Mouse (Mus musculus): ENCODE results near the gene Gpr18. TPM values are rescaled to one million over a fixed set of nuclear protein-coding genes. Genes with fewer than 3 reads are reported as not detected.

Gpr18 gene
- polyA plus RNA-seq, 1 experiment from 2014 or later = not detected

DNA sequence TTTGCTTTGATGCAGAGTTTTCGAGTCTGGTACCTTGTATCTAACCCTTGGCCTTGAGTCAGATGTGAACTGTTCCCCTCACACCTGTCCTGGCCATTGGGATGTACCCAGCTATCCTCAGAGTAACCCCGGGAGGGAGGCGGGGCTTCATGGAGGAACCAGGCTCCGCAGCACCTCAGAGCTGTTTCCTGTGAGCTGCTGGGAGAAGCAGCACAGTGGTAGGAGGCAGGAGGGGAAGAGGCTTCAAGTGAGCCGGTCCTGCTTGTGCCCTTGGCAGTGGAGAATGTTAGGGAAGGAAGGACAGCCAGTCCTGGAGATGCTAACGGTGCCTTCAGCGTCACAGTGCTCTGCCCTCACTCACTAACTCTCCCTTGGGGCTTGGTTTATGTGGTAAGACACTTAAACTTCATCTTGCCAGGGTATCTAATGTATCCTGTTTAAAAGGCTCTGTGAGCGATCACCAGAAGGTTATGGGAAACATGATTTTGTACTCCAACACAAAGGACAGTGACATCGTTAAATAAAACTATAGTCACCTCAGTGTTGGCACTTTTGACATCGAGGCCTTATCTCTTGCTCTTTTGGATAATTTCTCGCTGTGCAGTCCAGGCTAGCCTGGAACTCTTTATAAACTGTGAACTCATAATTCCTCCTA is 22.1 kb upstream of the Gpr18 start:
- no peak overlapping the region for H3K9ac ChIP-seq (replicated peaks; ENCODE audit: low read length)
- H3K27me3 ChIP-seq (ENCODE audit: insufficient read depth, low read length) = no peaks in the 10 kb centered on the region
- H3K4me3 ChIP-seq (ENCODE audit: low read length) = no peak overlapping the region
- 0 out of 2 replicates have a peak overlapping the region, but pooled peaks have one; percentile 14 for H3K27ac ChIP-seq (ENCODE audit: low read length)
- no peak overlapping the region for H3K4me2 ChIP-seq (replicated peaks; ENCODE audit: low read depth, low read length)
- H3K9me3 ChIP-seq (ENCODE audit: low read length) = peaks cover 9% of the 10 kb centered on the region; the same call in 1 of the 2 replicates
- H3K4me1 ChIP-seq (ENCODE audit: insufficient read depth, low read length) = no peaks in the 10 kb centered on the region
- H3K36me3 ChIP-seq (ENCODE audit: insufficient read depth, low read length) = peaks cover 17% of the 10 kb centered on the region
- ATAC-seq (ENCODE audit: low FRiP score, low TSS enrichment) = peak; percentile 27; the same call in 1 of the 2 replicates
- WGBS = 80% methylated on average over 11 of the region's 11 CpGs

DNA sequence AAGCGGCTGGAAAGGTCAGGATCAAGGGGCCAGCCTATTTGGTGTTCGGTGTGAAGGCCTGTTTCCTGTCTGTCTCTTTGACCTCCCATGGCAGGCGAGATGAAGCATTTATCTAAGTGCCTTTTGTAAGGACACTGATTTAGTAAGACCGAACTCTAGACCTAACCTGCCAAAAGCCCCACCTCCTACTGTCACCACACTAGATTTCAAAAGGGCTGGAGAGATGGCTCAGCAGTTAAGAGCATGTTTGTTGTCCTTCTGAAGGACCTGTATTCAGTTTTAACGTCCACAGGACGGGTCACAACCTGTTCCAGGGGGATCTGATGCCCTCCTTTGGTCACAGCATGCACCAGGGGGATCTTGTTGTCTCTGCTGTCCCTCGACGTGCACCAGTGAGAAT is 21.3 kb upstream of the Gpr18 start:
- H3K4me1 ChIP-seq (ENCODE audit: insufficient read depth, low read length) = no peaks in the 10 kb centered on the region
- no peaks in the 10 kb centered on the region for H3K27me3 ChIP-seq (ENCODE audit: insufficient read depth, low read length)
- peaks cover 9% of the 10 kb centered on the region; the same call in 1 of the 2 replicates for H3K9me3 ChIP-seq (ENCODE audit: low read length)
- no peak overlapping the region for H3K9ac ChIP-seq (replicated peaks; ENCODE audit: low read length)
- ATAC-seq (ENCODE audit: low FRiP score, low TSS enrichment) = no peak
- no peak overlapping the region for H3K4me3 ChIP-seq (ENCODE audit: low read length)
- no peak overlapping the region for H3K4me2 ChIP-seq (replicated peaks; ENCODE audit: low read depth, low read length)
- H3K36me3 ChIP-seq (ENCODE audit: insufficient read depth, low read length) = peaks cover 17% of the 10 kb centered on the region
- H3K27ac ChIP-seq (ENCODE audit: low read length) = no peak overlapping the region
- 74% methylated on average over 8 of the region's 8 CpGs for WGBS

DNA sequence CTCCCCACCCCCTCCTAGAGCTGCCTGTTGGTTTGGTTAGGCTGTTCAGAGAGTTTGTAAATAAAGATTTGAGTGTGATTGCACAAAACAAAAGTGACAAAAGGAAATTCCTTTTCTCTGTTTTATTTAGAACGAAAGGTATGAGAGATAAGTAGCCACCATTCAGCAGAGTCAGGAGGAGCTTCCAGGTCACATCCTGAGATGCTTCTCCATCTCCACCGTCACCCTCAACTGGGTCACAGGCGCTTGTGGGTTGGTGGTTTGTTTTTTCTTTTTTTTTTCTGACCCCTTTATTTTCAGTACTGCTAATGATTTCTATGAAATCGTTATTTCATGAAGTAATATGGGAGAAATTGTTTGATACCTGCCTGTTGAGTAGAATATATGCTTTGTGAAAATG is 20.8 kb upstream of the Gpr18 start:
- Histone ChIP-seq H3K27me3 (ENCODE audit: insufficient read depth, low read length) (no peaks in the 10 kb centered on the region), H3K27ac (ENCODE audit: low read length) (no peak overlapping the region), H3K4me1 (ENCODE audit: insufficient read depth, low read length) (0 out of 2 replicates have a peak, but pooled peaks cover 3% of the 10 kb centered on the region), H3K4me3 (ENCODE audit: low read length) (no peak overlapping the region), H3K36me3 (ENCODE audit: insufficient read depth, low read length) (peaks cover 17% of the 10 kb centered on the region), H3K4me2 (replicated peaks; ENCODE audit: low read depth, low read length) (no peak overlapping the region), H3K9me3 (ENCODE audit: low read length) (peaks cover 9% of the 10 kb centered on the region; the same call in 1 of the 2 replicates), H3K9ac (replicated peaks; ENCODE audit: low read length) (no peak overlapping the region)
- whole genome bisulfite sequencing = 91% methylated on average over 4 of the region's 4 CpGs
- no peak for ATAC-seq (ENCODE audit: low FRiP score, low TSS enrichment)

DNA sequence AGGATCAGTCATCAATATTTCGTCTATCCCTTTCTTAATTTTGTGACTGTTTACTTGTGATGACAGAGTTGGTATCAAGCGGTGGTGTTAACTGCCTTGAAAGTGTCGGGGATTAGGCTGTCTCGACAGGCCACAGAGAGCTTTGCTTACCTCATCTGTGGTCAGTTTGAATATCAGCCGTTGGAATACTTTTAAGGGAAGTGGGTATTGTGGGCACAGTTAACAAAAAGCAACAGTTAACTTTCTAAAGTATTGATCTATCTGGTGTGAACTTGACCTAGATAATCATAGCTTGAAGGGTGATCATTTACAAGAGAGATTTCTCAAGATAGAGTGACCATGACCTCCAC is 19.0 kb upstream of the Gpr18 start:
- H3K9me3 ChIP-seq (ENCODE audit: low read length) = peaks cover 9% of the 10 kb centered on the region; the same call in 1 of the 2 replicates
- no peak overlapping the region for H3K4me2 ChIP-seq (replicated peaks; ENCODE audit: low read depth, low read length)
- 96% methylated on average over 5 of the region's 5 CpGs for WGBS
- no peak for ATAC-seq (ENCODE audit: low FRiP score, low TSS enrichment)
- no peak overlapping the region for H3K27ac ChIP-seq (ENCODE audit: low read length)
- peaks cover 17% of the 10 kb centered on the region for H3K36me3 ChIP-seq (ENCODE audit: insufficient read depth, low read length)
- H3K9ac ChIP-seq (replicated peaks; ENCODE audit: low read length) = no peak overlapping the region
- 0 out of 2 replicates have a peak, but pooled peaks cover 4% of the 10 kb centered on the region for H3K4me1 ChIP-seq (ENCODE audit: insufficient read depth, low read length)
- H3K4me3 ChIP-seq (ENCODE audit: low read length) = no peak overlapping the region
- H3K27me3 ChIP-seq (ENCODE audit: insufficient read depth, low read length) = no peaks in the 10 kb centered on the region

DNA sequence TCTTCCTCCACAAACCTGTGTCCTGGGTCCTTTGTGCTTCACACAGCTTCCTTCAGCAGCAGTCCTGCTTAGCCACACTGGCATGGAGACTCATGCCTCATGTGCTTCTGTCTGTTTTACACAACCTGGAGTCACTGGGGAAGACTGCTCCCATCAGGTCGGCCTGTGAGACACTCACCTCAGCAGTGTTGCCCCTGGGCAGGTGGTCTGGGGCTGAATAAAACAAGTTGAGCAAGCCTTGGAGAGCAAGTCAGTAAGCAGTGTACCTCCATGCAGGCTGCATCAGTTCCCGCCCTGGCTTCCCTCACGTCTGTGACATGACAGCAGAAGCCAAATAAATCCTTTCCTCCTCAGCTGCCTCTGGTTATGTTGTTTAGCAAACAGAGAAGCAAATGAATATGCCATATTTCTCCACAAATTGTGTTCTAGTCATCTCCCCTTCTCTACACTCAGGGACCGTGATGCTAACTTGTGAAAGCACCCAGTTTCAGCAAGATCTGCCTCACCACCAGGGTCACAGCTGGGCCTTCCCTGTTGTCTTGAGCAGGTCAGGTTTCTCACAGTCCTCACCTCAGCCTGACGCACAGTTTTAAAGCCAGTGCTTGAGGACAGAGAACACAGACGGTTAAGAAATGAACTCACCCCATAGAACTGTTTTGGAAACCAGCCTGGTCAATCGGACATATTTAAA is 18.5 kb upstream of the Gpr18 start:
- Histone ChIP-seq H3K4me2 (replicated peaks; ENCODE audit: low read depth, low read length) (no peak overlapping the region), H3K36me3 (ENCODE audit: insufficient read depth, low read length) (peaks cover 17% of the 10 kb centered on the region), H3K4me3 (ENCODE audit: low read length) (no peak overlapping the region), H3K9ac (replicated peaks; ENCODE audit: low read length) (no peak overlapping the region), H3K27me3 (ENCODE audit: insufficient read depth, low read length) (no peaks in the 10 kb centered on the region), H3K4me1 (ENCODE audit: insufficient read depth, low read length) (0 out of 2 replicates have a peak, but pooled peaks cover 4% of the 10 kb centered on the region), H3K27ac (ENCODE audit: low read length) (no peak overlapping the region), H3K9me3 (ENCODE audit: low read length) (peaks cover 9% of the 10 kb centered on the region; the same call in 1 of the 2 replicates)
- 89% methylated on average over 7 of the region's 7 CpGs for WGBS
- ATAC-seq (ENCODE audit: low FRiP score, low TSS enrichment) = no peak; the same call in 1 of the 2 replicates

DNA sequence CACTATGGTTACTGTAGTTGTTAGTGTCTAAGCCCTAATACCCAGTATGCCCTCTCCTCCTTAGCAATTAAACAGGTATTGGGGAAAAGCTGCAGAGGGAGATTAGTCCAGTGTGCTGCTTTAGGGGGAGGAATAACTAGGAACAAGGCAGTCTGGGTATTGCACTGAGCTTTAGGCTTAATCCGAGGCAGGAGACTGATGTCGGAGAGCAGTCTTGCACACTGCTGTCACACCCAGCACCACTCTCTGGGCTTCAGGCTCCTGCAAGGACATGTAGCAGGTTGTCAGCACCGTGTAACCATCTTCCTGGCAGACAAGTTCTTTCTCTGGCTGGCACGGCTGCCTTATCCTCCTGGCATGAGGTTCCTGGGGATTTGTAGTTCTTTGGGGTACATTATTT is 16.6 kb upstream of the Gpr18 start:
- Histone ChIP-seq H3K27ac (ENCODE audit: low read length) (no peak overlapping the region), H3K4me3 (ENCODE audit: low read length) (no peak overlapping the region), H3K9me3 (ENCODE audit: low read length) (peaks cover 9% of the 10 kb centered on the region; the same call in 1 of the 2 replicates), H3K4me1 (ENCODE audit: insufficient read depth, low read length) (0 out of 2 replicates have a peak, but pooled peaks cover 4% of the 10 kb centered on the region), H3K27me3 (ENCODE audit: insufficient read depth, low read length) (no peaks in the 10 kb centered on the region), H3K4me2 (replicated peaks; ENCODE audit: low read depth, low read length) (no peak overlapping the region), H3K36me3 (ENCODE audit: insufficient read depth, low read length) (peaks cover 17% of the 10 kb centered on the region), H3K9ac (replicated peaks; ENCODE audit: low read length) (no peak overlapping the region)
- no peak for ATAC-seq (ENCODE audit: low FRiP score, low TSS enrichment)
- 87% methylated on average over 4 of the region's 4 CpGs for WGBS

DNA sequence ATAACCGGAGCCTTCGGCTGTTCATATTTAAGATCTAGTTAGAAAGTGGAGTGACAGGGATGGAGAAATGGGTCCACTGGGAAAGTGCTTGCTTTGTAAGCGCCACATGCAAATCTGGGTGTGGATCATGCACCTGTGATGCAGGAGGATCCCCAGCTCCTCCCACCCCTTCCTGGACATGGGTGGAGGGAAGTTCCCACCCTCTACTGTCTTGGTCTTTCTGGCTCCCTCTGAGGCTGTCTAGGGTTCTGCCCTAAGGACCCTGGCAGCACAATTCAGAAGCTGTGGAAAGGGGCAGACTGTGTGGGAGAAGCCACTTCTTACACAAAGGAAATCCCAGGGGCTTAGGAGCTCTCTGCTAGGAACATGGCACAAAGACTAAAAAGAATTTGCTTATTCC is 16.0 kb upstream of the Gpr18 start:
- Histone ChIP-seq H3K36me3 (ENCODE audit: insufficient read depth, low read length) (peaks cover 16% of the 10 kb centered on the region), H3K27me3 (ENCODE audit: insufficient read depth, low read length) (no peaks in the 10 kb centered on the region), H3K4me3 (ENCODE audit: low read length) (no peak overlapping the region), H3K4me2 (replicated peaks; ENCODE audit: low read depth, low read length) (no peak overlapping the region), H3K9ac (replicated peaks; ENCODE audit: low read length) (no peak overlapping the region), H3K9me3 (ENCODE audit: low read length) (peaks cover 9% of the 10 kb centered on the region; the same call in 1 of the 2 replicates), H3K27ac (ENCODE audit: low read length) (no peak overlapping the region), H3K4me1 (ENCODE audit: insufficient read depth, low read length) (0 out of 2 replicates have a peak, but pooled peaks cover 4% of the 10 kb centered on the region)
- 90% methylated on average over 3 of the region's 3 CpGs for WGBS
- no peak for ATAC-seq (ENCODE audit: low FRiP score, low TSS enrichment)

DNA sequence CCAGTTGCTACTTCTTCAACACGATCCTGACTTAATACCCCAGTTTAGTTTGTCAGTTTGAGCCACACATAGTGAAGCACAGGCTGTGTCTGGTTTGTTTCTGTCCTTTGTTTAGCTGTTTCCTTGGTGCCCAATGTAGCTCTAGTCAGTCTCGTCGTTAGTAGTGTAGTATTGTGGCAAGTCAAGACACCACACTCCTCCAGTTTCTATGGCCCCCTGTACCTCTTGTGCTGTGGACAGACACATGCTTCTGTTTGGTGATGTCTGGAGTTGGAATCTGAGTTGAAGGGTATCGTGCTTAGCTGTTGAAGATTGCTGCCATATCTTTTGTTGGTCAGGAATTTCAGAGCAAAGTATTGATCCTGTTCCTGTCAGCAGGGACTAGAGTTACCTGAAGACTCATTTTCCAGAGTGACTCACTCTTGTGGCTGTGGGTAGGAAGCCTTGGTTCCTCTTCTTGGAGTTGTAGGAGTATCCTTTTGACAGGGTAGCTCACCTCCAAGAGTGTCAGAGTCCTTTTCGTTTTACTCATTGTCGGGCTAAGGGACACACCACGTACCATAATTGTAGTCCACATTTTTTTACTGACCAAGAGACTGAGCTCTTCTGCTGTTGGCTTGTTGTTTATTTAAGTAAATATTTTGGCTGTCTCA is 15.3 kb upstream of the Gpr18 start:
- no peak for ATAC-seq (ENCODE audit: low FRiP score, low TSS enrichment)
- Histone ChIP-seq H3K4me1 (ENCODE audit: insufficient read depth, low read length) (0 out of 2 replicates have a peak, but pooled peaks cover 4% of the 10 kb centered on the region), H3K9ac (replicated peaks; ENCODE audit: low read length) (no peak overlapping the region), H3K4me3 (ENCODE audit: low read length) (no peak overlapping the region), H3K27me3 (ENCODE audit: insufficient read depth, low read length) (no peaks in the 10 kb centered on the region), H3K9me3 (ENCODE audit: low read length) (peaks cover 5% of the 10 kb centered on the region; the same call in 1 of the 2 replicates), H3K27ac (ENCODE audit: low read length) (no peak overlapping the region), H3K4me2 (replicated peaks; ENCODE audit: low read depth, low read length) (no peak overlapping the region), H3K36me3 (ENCODE audit: insufficient read depth, low read length) (peaks cover 12% of the 10 kb centered on the region)
- 77% methylated on average over 7 of the region's 7 CpGs for whole genome bisulfite sequencing

DNA sequence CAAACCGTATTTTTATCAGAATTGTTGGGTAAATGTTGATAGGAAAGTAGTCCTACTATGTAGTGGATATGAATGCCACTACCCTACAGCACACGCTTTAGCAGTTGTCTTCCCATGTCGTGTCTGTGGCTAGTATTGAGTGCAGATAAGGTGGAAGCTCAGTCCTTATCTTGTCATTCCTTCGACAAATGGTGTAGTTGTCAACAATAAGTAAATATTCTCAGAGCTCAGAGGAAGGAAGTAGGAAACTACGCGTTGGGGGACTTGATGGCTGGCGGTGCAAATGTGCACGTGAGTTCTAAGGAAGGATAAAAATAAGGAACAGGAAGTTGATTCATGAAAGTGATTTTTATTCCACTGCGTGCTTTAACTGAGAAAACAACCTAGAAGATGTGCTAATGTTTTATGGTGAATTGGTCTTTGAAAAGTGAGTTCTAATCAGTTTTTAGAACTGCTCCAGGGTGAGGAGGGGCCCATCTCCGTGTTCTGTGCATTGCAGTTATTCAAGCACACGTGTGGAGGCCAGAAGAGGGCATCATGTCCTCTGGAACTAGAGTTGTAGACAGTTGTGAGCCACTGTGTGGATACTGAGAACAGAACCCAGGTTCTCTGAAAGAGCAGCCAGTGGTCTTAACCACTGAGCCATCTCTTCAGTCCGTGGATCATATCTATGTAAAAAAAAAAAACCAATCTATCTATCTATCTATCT is 13.8 kb upstream of the Gpr18 start:
- 81% methylated on average over 12 of the region's 12 CpGs for WGBS
- Histone ChIP-seq H3K4me2 (replicated peaks; ENCODE audit: low read depth, low read length) (no peak overlapping the region), H3K27me3 (ENCODE audit: insufficient read depth, low read length) (no peaks in the 10 kb centered on the region), H3K36me3 (ENCODE audit: insufficient read depth, low read length) (peaks cover 6% of the 10 kb centered on the region; the same call in 1 of the 2 replicates), H3K4me1 (ENCODE audit: insufficient read depth, low read length) (0 out of 2 replicates have a peak, but pooled peaks cover 4% of the 10 kb centered on the region), H3K27ac (ENCODE audit: low read length) (peak overlapping the region; percentile 54), H3K9me3 (ENCODE audit: low read length) (no peaks in the 10 kb centered on the region), H3K4me3 (ENCODE audit: low read length) (no peak overlapping the region), H3K9ac (replicated peaks; ENCODE audit: low read length) (no peak overlapping the region)
- no peak for ATAC-seq (ENCODE audit: low FRiP score, low TSS enrichment)
